Mouse (Mus musculus) megakaryocyte, embryonic 14.5 days (primary cell): ENCODE measurements around the gene Eno1. TPM values are rescaled to one million over a fixed set of nuclear protein-coding genes. Genes with fewer than 3 reads are reported as not detected.

Experiments
- H3K27me3 ChIP-seq: replicated peaks from 2 replicates; pipeline ENCODE3; 2012; ENCODE audit warnings: inconsistent platforms
- H3K36me3 ChIP-seq: replicated peaks from 2 replicates; pipeline ENCODE3; 2012; ENCODE audit warnings: low read length, inconsistent platforms, mixed read lengths
- H3K4me1 ChIP-seq: 2 replicates; pipeline ENCODE4 v1.6.1; 2012; ENCODE audit warnings: inconsistent platforms
- H3K4me3 ChIP-seq: replicated peaks from 2 replicates; pipeline ENCODE3; 2012; ENCODE audit warnings: moderate library complexity, mild to moderate bottlenecking, inconsistent platforms
- H3K9me3 ChIP-seq: 2 replicates; pipeline ENCODE4 v1.6.1; 2012; ENCODE audit warnings: inconsistent platforms
- FLI1 ChIP-seq: IDR thresholded peaks from 2 replicates; pipeline ENCODE4 v1.6.1; 2012; ENCODE audit warnings: low read length, inconsistent platforms, mixed read lengths
- GATA1 ChIP-seq: IDR thresholded peaks from 3 replicates; pipeline ENCODE4 v1.6.1; 2012; ENCODE audit warnings: mixed read lengths, low read length, inconsistent platforms, borderline replicate concordance
- polyA plus RNA-seq: library from polyadenylated mRNA; stranded (reverse); fragments of >175 nt; gene quantifications from 2 replicates; pipeline ENCODE4 v1.2.3, GENCODE M21; 2012; ENCODE audit warnings: low replicate concordance; ENCODE audit not compliant: insufficient read depth

The Eno1 gene
- polyA plus RNA-seq, 1 experiment = 2,192 TPM

DNA sequence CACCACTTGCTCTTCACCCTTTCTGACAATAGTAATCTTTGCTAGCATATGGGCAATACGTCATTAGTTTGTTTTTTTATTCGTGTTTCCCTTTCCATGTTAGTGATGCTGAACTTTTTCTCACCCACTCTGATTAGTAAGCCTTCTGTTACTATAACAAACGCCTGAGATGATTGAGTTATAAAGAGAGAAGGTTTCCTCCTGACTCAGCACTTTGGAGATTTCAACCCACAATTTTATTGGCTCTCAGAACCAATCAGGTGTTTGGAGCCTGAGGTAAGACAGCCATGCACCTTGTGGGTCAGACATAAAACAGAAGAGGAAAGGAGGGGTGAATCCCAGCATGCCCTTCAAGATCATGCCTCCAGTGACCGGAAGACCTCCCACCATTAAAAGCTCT, 12.7 kb upstream of the Eno1 start:
- Histone ChIP-seq H3K9me3 (0 out of 2 replicates have a peak, but pooled peaks cover 3% of the 10 kb centered on the region), H3K36me3 (no peaks in the 10 kb centered on the region), H3K4me1 (peaks cover 30% of the 10 kb centered on the region), H3K27me3 (peaks cover 10% of the 10 kb centered on the region), H3K4me3 (no peak overlapping the region)
- TF ChIP-seq GATA1 = no peak

DNA sequence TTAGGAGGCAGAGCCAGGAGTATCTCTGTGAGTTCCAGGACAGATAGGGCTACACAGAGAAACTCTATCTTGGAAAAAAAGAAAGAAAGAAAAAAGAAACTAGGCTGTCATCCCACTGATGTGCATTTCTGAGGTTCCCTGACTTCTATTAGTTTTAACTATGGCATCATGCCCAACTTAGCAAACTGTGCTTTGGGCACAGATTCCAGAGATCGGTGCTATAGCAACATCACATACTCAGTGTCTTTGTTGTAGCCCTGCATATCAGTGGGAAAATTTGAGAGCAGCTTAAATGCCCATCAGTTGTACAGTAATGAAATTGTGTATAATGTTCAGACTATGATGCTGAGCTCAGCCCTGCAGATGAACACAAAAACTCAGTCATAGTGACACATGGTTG, 10.8 kb upstream of the Eno1 start:
- H3K36me3 ChIP-seq = no peaks in the 10 kb centered on the region
- 0 out of 2 replicates have a peak, but pooled peaks cover 3% of the 10 kb centered on the region for H3K9me3 ChIP-seq
- H3K4me1 ChIP-seq = peaks cover 34% of the 10 kb centered on the region
- H3K4me3 ChIP-seq = no peak overlapping the region
- peaks cover 7% of the 10 kb centered on the region for H3K27me3 ChIP-seq
- TF ChIP-seq GATA1 (no peak), FLI1 (no peak)

DNA sequence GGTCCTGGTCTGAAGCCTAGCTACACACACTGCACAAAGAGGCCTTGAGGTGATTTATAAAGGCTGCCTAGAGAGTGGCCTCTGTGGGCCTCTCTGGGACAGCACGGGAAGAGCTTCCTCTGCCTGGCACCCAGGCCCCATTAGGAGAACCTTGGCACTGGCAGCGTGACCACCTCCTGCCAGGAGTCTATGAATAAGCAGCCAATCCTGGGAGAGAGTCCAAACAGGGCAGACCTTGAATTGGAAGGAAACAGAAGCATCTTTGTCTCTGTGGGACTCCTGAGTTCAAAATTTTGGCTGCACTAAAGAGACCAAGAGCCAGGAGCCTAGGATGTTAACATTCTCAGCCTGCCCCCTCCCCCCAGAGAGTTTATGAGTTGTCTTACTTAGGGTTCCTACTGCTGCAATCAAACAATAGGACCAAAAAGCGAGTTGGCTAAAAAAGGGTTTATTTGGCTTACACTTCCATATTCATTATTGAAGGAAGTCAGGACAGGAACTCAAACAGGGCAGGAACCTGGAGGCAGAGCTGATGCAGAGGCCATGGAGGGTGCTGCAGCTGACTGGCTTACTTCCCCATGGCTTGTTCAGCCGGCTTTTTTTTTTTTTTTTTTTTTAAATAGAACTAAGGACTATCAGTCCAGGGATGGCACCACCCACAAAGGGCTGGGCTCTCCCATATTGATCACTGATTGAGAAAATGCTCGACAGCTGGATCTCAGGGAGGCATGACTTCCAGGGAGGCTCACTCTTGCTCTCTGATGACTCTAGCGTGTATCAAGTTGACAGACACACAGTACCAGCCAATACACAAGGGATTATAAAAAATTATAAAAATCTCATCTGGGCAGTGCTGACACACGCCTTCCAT, 9.5 kb upstream of the Eno1 start:
- H3K36me3 ChIP-seq = no peaks in the 10 kb centered on the region
- peaks cover 9% of the 10 kb centered on the region for H3K27me3 ChIP-seq

DNA sequence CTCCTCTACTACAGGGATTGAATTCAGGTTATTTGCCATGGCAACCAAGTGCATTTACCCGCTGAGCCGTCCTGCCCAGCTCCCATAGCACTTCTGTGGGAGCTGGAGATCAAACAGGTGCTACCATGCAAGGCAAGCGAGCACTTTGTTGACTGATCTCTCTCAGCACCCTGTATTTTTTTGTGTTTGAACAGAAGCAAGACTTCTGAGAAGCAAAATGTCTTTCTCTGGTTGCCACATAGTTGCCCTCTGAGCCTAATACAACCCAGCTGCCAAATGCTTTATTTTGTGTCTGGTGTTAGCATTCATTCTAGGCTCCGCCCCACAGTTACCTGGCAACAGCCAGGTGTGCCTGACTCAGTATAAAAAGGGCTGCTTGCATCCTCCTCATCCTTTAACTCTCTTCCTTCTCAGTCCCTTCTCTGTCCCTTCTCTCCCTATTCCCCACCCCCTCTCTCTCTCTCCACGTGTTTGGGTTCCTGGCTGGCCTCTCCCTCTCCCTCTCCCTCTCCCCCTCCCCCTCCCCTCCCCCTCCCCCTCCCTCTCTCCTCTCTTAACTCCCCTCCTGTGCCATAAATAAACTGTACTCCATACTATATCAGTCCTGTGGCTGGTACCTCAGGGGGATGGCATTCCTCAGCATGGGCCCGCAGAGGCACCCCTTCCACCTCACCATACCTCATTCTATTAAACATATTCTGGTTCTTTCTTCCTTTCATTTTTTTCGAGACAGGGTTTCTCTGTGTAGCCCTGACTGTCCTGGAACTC, 7.8 kb upstream of the Eno1 start:
- TF ChIP-seq GATA1 (no peak), FLI1 (no peak)
- peaks cover 8% of the 10 kb centered on the region for H3K27me3 ChIP-seq

More for the DNA sequence above, 9.5 kb upstream of the Eno1 start:
- Histone ChIP-seq H3K9me3 (0 out of 2 replicates have a peak, but pooled peaks cover 3% of the 10 kb centered on the region), H3K4me3 (no peak overlapping the region), H3K4me1 (peaks cover 32% of the 10 kb centered on the region)
- TF ChIP-seq GATA1 = no peak
- TF ChIP-seq FLI1 = no peak

DNA sequence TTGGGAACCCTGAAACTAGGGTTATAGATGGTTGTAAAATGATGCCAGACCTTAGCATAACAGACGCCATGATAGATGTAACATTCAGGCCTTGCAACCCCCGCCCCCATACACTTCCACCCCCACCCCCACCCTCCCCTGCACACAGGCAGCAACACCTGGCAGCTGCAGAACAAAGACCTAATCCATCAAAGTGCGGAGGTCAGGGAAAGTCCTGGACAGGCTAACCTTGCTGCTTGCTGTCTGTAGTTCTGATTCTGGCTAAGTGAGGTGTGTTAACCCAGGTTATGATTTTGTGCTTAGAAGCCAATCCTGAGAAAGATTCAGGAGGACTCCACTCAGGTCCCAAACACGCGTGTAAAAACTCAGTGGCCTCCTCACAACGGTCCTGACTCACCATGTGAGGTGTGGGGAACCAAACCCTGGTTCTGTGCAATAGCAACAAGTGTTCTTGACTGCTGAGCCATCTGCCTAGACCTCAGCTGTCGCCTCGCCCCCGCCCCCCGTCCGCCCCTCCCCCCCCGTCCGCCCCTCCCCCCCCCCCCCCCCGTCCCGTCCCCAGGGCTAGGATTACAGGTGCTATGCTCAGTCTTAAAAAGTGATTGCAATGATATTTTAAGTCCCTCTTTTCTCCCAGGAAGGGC, 6.7 kb upstream of the Eno1 start:
- H3K36me3 ChIP-seq = no peaks in the 10 kb centered on the region
- H3K4me3 ChIP-seq = no peak overlapping the region
- H3K27me3 ChIP-seq = peaks cover 8% of the 10 kb centered on the region
- TF ChIP-seq GATA1 = no peak
- no peak for TF ChIP-seq FLI1
- peaks cover 40% of the 10 kb centered on the region for H3K4me1 ChIP-seq
- no peaks in the 10 kb centered on the region for H3K9me3 ChIP-seq

More for the DNA sequence above, 7.8 kb upstream of the Eno1 start:
- Histone ChIP-seq H3K36me3 (no peaks in the 10 kb centered on the region), H3K4me3 (no peak overlapping the region), H3K9me3 (0 out of 2 replicates have a peak, but pooled peaks cover under 1% of the 10 kb centered on the region), H3K4me1 (peaks cover 32% of the 10 kb centered on the region)

DNA sequence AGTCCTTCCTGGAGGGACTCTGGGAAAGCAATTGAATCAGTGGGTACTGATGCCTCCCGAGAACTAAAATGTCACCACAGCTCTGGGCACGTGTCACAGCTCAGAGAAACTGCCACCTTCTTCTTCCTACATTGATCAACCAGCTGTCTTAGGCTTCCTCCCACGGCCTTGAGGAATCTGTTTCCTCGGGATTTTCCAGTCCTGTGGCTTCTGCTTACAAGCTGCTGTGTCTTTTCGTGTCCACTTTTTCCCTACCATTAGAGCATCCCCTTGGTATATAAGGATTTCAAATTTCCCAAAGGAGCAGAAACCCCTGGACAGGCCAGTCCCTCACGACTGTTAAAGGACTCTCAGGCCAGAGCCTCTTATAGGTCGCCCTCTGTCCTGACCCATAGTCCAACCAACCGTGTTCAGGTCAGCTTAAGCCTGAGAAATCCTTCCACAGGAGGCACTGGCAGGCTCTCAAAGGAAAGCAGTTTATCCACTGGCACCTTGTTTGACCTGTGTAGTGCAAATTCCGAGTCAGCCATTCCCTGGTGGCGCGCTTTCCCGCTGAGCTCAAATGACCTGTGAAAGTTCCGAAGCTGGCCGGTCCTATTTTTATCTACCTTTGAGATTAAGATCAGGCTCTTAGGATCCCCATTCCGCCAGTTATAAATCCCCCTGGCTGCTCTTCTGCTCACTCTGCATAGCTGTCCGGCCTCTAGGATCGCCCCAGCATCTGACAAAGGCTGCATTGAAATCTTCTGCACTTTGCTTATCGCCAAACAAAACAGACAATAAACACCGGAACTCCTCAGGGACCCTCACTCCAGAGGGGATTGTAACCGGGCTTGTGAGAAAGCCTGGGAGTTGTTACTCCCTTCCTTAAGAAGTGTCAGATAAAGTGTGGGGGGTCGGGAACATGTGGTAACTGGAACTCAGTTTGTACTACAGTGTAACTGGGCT, 5.8 kb upstream of the Eno1 start:
- Histone ChIP-seq H3K4me3 (no peak overlapping the region), H3K4me1 (peaks cover 49% of the 10 kb centered on the region), H3K36me3 (no peaks in the 10 kb centered on the region), H3K27me3 (peaks cover 8% of the 10 kb centered on the region), H3K9me3 (no peaks in the 10 kb centered on the region)
- TF ChIP-seq GATA1 (no peak), FLI1 (no peak)

DNA sequence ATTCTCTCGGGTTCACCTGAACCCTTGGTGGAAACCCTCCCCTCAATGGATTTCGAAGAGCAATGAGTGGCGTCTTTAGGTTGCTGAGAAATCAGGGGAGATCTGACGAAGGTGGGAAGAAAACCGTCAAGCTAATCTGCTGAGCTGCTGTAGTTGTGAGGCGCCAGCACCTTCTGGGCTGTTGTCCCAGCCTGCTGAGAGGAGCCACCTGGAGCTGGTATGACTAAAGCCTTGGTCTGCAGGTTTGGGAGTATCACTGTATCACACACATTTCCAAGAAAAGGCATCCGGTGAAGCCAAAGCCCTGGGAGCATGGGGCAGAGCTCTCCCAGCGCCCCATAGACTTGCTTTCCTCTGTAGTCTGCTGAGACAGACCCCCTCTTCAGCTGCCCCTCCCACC, 4.7 kb upstream of the Eno1 start:
- H3K4me3 ChIP-seq = no peak overlapping the region
- peaks cover 53% of the 10 kb centered on the region for H3K4me1 ChIP-seq
- no peaks in the 10 kb centered on the region for H3K36me3 ChIP-seq
- no peaks in the 10 kb centered on the region for H3K9me3 ChIP-seq
- peaks cover 8% of the 10 kb centered on the region for H3K27me3 ChIP-seq
- no peak for TF ChIP-seq GATA1
- TF ChIP-seq FLI1 = no peak

DNA sequence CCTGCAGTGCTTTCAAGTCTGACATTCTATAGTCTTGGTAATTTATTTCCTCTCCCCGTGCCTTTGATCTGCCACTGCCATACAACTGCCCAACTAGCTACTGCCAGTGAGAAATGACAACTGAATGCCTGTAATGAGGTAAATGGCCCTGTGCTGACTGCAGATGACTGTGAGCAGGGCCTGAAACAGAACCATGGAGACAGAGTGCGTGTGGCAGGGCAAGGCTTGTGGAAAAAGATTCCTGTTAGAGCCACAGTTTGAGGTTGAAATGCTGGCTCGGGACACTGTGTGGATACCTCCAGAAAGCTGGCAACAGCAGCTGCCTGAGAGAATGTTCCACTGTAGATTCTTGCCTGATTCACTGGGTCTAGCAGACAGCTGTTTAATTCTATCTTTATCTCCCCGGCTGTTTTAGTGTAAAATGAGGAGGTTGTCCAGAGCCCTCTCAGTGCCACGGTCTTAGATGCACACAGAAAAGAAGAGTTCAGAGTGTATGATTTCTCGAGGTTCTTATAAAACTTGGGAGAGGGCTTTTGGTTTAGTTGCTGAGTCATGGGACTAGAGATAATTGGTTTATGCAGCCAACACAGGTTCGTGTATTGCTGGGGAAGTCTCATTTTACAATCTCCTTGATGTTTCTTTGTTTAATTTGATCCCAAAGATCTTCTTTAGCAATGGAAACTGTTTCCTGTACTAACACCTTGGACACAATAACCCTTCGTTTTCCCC, 1.8 kb upstream of the Eno1 start:
- H3K27me3 ChIP-seq = peaks cover 8% of the 10 kb centered on the region
- H3K4me1 ChIP-seq = peaks cover 58% of the 10 kb centered on the region
- no peaks in the 10 kb centered on the region for H3K9me3 ChIP-seq
- H3K4me3 ChIP-seq = no peak overlapping the region
- H3K36me3 ChIP-seq = peaks cover 12% of the 10 kb centered on the region
- TF ChIP-seq FLI1 (no peak), GATA1 (no peak)
